Mouse (Mus musculus) liver, embryonic 14.5 days (tissue): ENCODE data around the gene Usp1.
"Not testable (repeated sequence)": the region's sequence is repeated elsewhere in the genome, so short reads cannot be mapped to it uniquely, and the experiment has no call there.

Source experiments
- CTCF ChIP-seq: IDR thresholded peaks from 2 replicates; pipeline ENCODE4 v1.5.1; 2016; ENCODE audit warnings: antibody characterized with exemption, low read depth, control low read depth
- EP300 ChIP-seq: IDR thresholded peaks from 2 replicates; pipeline ENCODE4 v1.6.1; 2016; ENCODE audit warnings: antibody characterized with exemption, low read depth

DNA sequence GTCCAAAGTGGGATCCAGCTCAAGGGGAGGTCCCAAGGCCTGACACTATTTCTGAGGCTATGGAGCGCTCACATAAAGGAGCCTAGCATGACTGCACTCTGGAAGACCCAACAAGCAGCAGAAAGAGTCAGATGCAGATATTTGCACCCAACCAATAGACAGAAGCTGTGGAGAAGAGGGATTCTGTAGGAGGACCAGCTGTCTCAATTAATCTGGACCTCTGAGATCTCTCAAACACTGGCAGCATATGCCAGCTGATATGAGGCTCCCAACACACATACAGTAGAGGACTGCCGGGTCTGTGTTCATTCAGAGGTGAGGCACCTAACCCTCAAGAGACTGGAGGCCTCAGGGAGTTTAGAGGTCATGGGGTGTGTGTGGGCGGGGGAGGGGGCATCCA is 56.4 kb downstream of the Usp1 start:
- not testable (repeated sequence) for TF ChIP-seq CTCF, EP300
